Mouse (Mus musculus) heart, postnatal 25 days (tissue): ENCODE data around the gene Zfp414. TPM values are rescaled to one million over a fixed set of nuclear protein-coding genes. Genes with fewer than 3 reads are reported as not detected.
"Not testable (repeated sequence)": the region's sequence is repeated elsewhere in the genome, so short reads cannot be mapped to it uniquely, and the experiment has no call there.

Experiments
- DNase-seq: peaks from one replicate; pipeline ENCODE4 v3.0.0; 2022; ENCODE audit warnings: low spot score
- intact Hi-C: fragments of 180-260 bp; cut with DNase I; formaldehyde crosslinking; loops from one replicate; pipeline ENCODE4 v1.15.1; 2025
- total RNA-seq, 2 experiments: library from RNA; stranded (reverse); gene quantifications; 2 replicates each; pipeline ENCODE4 v1.2.3; 2021

Gene Zfp414
- 10 to 100 TPM in 1 of 2 experiments, 1 to 10 TPM in 1; 9.7 to 11.4 TPM for total RNA-seq

DNA sequence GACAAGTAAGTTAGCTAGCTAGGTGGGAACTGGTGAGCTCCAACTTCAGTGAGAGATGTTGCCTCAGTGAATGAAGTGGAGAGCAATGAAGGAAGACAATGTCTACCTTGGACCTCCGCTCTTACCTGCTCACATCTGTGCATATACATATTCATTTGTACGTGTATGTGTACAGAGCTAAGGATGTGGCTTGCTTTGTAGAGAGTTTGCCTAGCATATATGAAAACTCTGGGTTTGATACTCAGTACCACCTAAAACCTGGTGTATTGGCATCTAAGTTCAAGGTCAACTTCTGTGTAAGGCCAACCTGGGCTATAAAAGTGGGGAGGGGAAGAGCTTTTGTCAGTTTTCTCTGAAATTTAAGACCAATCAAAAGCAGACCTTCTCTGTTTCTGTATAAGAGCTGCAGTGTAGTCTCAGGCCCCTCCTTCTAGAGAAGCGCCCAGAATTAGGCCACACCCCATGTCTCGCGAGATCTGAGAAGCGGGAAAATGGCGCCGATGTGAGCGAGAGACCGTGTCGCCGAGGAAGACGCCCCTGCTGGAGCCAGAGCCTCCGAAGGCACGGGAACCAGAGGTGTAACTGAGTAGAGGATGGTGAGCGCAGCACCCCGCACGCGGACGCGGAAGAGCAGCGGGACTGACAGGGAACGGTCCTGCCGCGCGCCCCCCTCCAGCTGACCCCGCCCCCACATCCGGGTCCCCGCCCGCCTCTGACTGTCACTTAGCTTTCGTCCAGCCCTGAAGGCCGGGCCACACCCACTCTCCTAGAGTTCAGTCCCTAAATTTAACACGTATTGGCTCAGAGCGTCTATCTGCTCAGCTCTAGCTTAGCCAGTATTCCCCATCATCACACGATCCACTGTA is at the start of gene Zfp414:
Gene Zfp414, plus strand, starts transcription at position 470 of the 866 bp plus-strand sequence.
- DNase-seq, result peak; percentile 81
- intact Hi-C loops, result no loop called here

DNA sequence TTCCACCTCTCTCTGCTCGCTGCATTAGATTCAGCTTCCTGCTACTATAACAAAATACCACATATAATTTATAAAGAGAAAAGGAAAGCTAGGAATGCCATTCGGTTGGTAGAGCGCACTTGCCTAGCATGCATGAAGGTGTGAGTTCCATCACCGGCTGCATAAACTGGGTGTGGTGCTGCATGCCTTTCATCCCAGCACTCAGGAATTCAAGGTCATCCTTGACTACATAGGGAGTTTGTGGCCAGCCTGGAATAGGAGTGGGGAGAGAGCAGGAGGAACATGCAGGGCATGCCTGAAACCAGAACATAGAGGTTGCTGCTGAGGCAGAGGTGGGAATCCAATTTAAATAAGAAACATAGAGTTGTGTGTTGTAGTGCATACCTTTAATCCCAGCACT is 44.8 kb upstream of the Zfp414 start:
- intact Hi-C loops, result no loop called here
- no peak for DNase-seq

DNA sequence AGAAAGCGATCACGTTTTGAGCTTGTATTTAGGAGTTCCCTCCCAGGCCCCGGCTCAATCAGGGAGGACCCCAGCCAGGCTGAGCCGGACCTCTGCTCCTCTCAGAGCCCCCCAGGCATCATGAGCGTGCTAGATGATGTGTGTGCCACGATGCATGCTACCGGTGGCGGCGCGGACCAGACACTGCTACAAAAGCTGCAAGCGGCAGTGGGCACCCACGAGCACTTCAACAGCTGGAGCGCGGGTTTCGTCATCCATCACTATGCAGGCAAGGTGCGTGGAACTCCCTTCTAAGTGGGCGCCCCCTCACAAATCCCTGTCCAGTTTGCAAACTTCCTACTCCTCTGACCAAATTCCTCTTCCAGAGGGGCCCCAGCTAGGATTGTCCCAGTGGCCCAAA is 42.9 kb upstream of the Zfp414 start:
- intact Hi-C loops, result no loop called here
- DNase-seq, result no peak

DNA sequence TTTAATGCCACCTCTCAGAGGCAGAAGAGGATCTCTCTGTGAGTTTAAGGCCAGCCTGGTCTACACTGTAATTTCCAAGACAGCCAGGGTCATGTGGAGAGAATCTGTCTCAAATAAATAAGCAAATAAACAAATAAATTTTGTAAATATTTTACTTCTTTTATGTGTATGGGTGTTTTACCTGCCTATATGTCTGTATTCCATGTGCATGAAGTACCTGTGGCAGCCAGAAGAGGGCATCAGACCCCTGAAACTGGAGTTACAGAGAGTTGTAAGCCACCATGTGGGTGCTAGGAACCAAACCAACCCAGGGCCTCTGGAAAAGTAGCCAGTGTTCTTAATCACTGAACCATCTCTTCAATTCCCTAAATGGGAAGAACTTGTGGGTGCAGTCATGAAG is 31.6 kb upstream of the Zfp414 start:
- intact Hi-C loops, result no loop called here
- no peak for DNase-seq

DNA sequence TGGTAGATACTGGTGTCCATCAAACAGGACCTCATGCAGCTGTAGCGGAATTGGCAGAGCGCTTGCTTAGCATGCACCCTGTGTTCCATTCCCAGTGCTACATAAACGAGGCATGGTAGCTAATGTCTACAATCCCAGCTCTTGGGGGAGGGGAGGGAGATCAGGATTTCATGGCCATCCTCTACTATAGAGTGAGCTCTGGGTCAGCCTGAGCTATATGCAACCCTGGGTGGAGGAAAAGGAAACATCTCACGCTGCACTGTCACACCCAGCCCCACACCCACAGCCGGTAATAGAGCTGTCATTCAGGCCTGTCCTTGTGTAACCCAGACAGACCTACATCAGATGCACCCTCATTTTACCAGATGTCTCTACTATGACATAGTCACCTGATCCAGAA is 30.4 kb upstream of the Zfp414 start:
- no peak for DNase-seq
- intact Hi-C loops, result no loop called here

DNA sequence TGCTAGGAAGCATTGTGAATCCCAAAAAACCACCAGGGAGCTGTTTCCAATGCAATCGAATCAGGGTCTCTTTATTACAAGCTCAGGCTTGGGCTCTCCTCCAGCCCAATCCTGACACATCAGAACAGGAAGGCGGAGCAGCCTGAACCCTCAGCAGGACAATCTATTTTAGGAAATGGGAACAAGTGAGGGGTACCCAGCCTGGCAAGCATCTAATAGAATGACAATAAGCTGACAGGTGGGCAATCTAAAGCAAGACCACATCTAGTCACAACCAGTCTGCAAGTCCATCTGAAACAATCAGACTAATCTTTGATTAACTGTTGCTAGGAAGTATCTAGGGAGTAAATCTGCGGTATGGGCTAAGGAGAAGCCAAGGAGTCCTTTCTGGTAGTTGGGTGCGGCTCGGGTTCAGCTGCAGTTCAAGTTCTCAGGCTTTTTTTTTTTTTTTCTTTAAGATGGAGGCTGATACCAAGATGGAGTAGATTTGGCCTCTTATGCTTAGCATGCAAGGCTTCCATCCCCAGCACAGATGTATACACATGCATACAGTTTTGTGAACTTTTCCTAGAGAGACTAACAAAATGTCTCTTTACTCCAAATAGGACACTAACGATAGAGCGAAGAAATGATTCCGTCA is 28.9 kb upstream of the Zfp414 start:
- intact Hi-C loops, result no loop called here
- no peak for DNase-seq

DNA sequence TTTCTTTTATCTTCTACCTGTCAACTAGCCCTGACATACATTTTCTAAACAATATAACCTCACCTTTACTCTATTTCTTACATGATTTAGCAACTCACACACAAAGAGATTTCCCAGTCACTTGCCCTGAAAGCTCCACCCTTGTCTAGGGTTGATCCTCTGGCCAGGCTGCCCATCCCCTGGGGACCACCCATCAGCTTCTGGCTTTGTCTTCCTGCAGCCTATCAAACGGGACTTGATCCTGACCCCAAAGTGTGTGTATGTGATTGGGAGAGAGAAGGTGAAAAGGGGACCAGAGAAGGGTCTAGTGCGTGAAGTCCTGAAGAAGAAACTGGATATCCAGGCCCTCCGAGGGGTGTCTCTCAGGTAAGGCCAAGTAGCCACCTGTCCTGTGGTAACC is 28.1 kb upstream of the Zfp414 start:
- intact Hi-C loops, result no loop called here
- DNase-seq, result no peak

DNA sequence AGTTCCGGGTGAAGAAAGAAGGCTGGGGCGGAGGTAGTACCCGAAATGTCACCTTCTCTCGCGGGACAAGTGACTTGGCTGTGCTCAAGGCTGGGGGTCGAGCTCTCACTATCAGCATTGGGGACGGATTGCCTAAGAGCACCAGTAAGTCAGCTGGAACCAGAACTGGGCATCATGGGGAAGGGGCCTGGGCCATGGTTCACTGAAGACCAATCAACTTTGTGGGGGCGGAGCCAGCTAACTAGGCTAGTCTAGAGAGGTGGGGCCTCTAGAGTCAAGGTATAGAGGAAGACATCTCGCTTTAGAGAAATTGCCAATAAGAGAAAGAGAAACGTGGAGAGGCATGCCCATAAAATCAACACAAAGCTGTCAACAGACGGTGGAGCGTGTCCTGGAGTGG is 26.9 kb upstream of the Zfp414 start:
- no peak for DNase-seq
- intact Hi-C loops, result no loop called here

DNA sequence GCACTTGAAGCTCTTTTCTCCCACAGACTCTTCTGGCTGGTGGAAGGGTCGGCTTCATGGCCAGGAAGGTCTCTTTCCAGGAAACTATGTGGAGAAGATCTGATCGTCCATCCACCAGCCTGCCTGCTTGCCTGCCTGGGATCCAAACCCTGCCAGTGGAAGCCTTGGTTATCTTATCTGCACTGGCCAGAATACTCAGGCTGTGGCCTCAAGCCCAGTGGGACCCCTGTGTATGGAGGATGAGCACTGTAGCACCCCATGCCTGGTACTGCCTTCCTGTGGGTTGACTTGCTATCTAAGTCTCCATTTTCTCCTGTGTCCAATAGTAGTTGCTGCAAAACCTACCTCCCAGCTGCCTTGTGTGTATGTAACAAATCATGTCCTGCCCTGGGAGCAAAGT is 21.6 kb upstream of the Zfp414 start:
- intact Hi-C loops, result no loop called here
- DNase-seq, result no peak

DNA sequence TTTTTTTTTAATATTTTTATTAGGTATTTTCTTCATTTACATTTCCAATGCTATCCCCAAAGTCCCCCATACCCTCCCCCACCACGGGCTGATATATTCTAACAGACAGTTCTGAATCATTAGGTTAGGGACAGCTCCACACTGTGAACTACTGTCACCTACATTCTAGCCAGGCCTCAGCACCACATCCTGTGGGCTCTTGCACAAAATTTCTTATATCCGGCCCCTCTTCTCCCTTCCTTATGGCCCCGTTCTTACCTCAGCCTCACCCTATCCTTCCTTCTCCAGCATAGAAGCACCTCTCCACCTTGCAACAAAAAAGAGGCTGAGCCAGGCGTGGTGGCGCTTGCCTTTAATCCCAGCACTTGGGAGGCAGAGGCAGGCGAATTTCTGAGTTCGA is 18.3 kb upstream of the Zfp414 start:
- intact Hi-C loops, result no loop called here
- DNase-seq, result no peak

DNA sequence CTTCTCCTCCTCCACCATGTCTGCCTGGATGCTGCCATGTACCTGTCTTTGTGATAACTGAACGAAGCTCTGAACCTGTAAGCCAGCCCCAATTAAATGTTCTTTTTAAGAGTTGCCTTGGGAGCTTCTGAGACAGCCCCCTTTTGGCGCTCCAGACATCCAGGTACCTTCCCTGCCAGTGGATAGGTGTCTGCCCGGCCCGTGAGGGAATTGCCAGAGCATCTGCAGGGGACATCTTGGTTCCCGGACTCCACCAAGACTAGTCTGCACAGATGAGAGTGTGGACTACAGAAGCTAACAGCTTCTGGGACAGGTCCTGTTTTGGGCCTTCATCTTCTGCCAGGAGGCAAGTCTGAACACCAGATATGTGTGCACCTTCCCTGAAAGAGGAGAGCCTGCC is 15.2 kb upstream of the Zfp414 start:
- DNase-seq, intact Hi-C loops: not testable (repeated sequence)

DNA sequence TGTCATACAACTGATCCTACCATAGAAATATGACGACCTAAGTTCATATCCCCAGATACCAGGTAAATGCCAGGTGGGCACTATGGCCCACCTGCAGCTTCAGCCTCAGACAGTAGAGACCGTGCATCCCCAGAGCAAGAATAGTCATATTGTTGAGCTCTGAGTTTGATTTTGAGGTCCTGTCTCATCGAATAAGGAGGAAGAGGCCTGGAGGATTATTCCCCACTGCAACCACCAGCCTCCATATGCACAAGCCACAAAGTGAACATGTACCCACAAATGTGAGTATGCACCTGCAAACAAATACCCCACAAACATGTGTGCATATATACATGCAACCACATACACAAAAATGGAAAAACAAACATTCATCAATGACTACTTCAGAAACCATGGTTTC is 1.6 kb upstream of the Zfp414 start:
- intact Hi-C loops, result no loop called here
- no peak for DNase-seq

DNA sequence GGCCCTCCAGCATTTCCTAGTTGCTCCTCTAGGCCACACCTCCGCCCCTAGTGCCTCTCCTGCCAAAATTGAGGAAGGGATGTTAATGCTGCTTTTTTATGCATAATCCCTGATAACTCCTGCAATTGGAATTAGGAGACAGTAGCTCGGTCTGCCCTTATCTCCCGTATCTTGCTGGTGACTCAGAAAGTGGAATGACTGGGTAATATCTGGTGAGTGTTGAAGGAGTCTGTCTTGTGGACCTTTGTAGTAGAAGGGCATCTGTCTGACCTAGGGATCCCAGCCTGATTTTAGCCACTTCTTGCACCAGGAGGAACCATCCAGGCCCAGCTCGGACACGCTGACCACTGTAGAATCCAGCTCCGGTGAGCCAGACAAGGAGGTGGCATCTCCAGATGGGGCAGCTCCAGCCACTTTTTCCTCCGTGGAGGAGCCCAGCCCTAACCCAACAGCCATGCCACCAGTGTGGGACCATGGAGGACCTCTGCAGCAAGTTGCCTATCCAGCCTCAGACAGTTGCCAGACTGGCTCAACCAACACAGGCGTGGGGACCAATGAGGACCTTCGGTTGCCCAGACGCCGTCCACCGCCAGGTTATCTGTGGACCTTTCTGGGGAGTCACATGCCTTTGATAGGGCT is 716 bp downstream of the Zfp414 start:
- no peak for DNase-seq
- intact Hi-C loops, result no loop called here

DNA sequence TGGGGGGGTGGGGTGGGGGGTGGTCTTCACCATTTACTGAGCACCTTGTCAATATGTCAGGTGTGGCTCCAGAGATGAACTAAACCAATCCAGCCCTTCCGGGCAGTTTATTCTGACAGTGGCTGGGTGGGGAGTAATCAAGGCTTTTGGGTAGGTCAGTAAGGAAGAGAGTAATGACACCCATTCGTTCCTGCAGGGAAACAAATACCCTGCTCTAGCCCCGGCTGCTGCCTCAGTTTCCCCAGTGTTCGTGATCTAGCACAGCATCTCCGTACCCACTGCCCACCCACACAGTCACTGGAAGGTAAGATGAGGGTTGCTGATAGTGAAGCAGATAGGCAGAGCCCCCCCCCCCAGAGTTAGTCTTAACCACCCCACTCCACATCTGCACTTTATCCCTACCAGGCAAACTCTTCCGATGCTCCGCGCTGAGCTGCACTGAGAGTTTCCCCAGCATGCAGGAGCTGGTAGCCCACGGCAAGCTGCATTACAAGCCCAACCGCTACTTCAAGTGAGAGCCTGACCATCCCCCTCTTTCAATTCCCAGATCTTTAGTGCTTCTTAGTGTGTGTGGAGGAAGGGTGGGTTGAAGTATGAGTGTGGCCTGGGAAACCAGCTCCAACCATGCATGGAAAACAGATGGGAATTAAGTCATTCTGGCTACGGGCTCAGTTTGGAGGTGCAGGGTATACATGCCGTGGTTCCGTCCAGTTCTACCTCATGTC is 1.4 kb downstream of the Zfp414 start:
- intact Hi-C loops, result no loop called here
- DNase-seq, result no peak

DNA sequence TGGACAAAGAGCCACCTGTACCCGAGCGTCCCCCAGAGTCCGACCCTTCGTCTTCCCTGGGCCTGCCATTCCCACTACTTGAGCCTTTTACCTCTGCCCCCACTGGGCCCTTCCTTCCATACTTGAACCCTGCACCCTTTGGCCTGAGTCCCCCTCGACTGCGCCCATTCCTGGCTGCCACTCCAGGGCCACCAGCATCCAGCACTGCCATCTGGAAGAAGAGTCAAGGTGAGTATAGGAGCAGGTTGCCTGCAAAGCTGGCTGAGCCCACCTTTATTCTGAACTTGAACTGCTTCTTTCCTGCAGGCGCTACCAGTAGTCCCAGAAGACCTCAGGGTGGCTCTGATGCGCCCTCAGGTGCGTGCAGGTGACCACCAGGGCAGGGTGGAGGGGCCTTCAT is 2.3 kb downstream of the Zfp414 start:
- intact Hi-C loops, result no loop called here
- DNase-seq, result no peak

DNA sequence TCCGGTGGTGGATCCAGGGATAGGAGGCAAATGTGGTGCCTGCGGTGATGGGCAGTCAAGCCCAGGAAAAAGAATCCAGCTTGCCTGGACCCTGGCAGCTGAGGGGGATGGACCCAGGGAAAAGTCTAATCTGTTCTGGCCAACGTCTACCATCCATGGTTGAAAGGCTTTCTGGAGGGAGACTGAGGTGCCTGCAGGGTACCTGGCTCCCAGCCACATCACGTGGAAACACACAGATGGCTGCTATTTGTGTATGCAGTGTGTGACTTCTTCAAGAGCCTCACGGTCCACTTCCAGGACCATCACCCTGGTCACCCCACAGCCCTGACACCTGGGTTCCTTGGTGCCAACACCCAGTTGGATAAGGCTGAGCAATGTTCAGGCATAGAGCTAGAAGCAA is 2.9 kb downstream of the Zfp414 start:
- intact Hi-C loops, result no loop called here
- DNase-seq, result no peak

DNA sequence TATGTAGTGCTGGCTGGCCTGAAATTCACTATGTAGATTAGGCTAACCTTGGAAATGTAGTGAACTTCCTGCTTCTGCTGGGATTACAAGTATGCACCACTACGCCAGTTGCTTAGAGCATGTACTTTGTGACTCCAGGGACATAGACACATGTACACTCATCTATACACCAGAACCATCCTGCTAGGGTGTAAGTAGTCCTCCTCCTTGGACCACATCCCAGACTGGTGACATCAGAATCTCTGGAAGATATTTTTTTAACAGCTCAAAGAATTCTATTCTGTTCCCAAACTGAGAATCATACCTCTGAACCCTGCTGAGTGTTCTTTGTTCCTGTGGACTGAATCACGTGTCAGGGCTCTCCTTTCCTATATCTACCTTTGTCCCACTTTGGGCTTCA is 8.1 kb downstream of the Zfp414 start:
- no peak for DNase-seq
- intact Hi-C loops, result no loop called here

DNA sequence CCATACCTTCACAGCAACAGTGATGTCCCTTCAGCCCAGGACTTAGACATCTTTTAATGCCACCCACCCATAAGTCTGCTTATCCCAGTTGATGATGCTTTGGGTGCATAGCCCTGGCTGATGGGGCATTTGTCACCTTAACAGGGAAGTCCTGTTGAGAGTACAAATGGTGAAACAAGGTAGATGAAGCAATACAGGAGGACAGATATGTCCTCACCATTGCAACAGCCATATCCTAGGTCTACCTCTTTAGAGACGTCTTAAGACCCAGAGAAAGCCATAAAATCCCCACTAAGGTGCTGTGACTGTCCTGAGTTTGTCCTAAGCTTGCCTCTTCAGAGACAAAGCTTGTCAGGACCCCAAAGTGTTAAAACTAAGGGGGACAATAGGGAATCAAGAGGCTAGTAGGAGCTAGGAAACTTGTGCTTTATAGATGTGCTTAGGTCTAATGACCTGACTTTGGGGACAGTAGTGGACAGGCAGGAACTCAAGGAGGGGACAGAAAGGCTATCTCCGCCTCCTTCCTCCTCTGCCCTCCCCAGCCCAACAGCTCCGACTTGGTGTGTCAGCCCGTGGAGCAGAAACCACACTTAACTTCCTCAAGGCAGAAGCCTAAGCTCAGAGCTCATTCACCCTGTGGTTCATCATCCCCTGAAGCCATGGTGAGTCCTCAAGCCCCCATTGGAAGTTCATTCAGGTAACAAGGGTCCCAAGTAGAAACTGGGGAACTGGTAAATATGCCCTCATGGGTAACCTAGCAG is 8.8 kb downstream of the Zfp414 start, which contains the start of gene Pram1:
Gene Pram1, plus strand, starts transcription at position 541 of the 761 bp plus-strand sequence.
- no peak for DNase-seq
- intact Hi-C loops, result no loop called here

DNA sequence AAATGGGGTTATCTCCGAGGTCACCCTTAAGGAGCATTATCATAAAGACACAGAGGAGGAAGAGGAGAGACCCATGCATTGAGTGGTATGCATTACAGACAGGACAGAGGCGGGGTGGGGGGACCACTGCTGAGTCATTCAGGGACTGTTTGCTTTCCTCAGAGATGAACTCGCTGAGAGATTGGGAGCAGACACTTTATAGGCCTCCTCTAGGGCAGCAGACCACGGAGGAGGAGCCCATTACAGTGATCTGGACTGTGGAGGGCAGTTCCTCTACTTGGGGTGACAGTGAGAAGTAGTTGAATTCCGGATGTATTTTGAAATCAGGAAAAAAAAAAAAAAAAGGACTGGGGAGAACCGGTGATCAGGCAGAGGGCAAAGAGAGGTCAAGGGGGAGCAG is 10.9 kb downstream of the Zfp414 start:
- intact Hi-C loops, result no loop called here
- no peak for DNase-seq

DNA sequence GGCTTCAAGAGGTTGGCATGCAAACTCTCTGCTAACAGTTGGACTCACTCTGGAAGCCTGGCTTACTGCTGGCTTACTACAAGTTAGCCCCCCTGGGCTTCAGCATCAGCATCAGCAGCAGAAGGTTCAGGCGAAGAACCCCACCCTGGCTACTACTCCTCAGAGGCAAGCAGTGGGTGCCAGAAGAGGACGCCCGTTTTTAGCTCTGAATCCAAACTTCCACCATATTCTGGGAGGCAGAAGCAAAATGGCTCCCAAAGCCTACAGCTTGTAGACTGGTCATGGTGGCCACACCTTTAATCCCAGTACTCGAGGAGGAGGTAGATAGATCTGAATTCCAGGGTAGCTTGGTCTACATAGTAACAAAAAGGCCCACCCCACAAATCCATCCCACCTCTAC is 15.2 kb downstream of the Zfp414 start:
- intact Hi-C loops, result no loop called here
- DNase-seq, result no peak
